Mouse (Mus musculus): ENCODE data around the gene Ndc80. TPM values are rescaled to one million over a fixed set of nuclear protein-coding genes. Genes with fewer than 3 reads are reported as not detected.
"Not testable (repeated sequence)": the region's sequence is repeated elsewhere in the genome, so short reads cannot be mapped to it uniquely, and the experiment has no call there.

The Ndc80 gene
- polyA plus RNA-seq, 1 experiment = 15.7 TPM

DNA sequence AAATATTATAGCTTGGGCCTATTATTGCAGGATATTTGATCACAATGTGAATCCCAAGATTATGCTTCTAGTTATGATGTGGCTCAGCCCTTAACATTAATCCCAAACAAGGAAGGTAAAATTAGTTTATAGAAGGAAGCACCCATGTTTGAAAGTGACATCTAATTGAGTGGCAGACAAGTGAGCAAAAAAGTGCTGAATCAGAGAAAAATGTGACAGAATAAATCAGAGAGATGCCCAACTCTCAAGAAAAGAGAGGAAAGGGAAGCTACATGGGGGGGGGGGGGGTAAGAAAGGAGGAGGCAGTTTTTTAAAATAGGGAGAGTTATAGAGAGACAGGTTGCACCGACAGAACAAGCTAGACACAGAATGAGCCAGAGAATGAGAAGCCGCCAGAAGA is 55.4 kb downstream of the Ndc80 start:
- Histone ChIP-seq H3K79me3 (ENCODE audit: low read depth) (peaks cover 86% of the 10 kb centered on the region), H3K4me3 (ENCODE audit: insufficient read depth, poor library complexity, severe bottlenecking) (no peak overlapping the region), H3ac (ENCODE audit: control insufficient read depth, insufficient read length, low read depth) (no peak overlapping the region), H3K36me3 (ENCODE audit: control insufficient read depth, insufficient read depth) (peaks cover 6% of the 10 kb centered on the region), H3K27me3 (ENCODE audit: control insufficient read depth, insufficient read depth, insufficient read length) (no peaks in the 10 kb centered on the region), H3K79me2 (ENCODE audit: control insufficient read depth, insufficient read depth) (peaks cover 89% of the 10 kb centered on the region)
- TF ChIP-seq FOSL1 (IDR thresholded peaks at IDR 0.05; ENCODE audit: insufficient read depth, low read length, poor library complexity, severe bottlenecking) (no peak), MYOD1 (IDR thresholded peaks at IDR 0.05; ENCODE audit: control insufficient read depth, insufficient read length, low read depth) (no peak), MYOG (IDR thresholded peaks at IDR 0.05; ENCODE audit: control insufficient read depth, extremely low read depth, insufficient read length) (no peak), CTCF (IDR thresholded peaks at IDR 0.05; ENCODE audit: control insufficient read depth, insufficient read depth, insufficient read length) (no peak), MAX (IDR thresholded peaks at IDR 0.05) (no peak), CEBPB (IDR thresholded peaks at IDR 0.05; ENCODE audit: low read depth) (no peak), USF1 (IDR thresholded peaks at IDR 0.05; ENCODE audit: low read depth) (no peak)

DNA sequence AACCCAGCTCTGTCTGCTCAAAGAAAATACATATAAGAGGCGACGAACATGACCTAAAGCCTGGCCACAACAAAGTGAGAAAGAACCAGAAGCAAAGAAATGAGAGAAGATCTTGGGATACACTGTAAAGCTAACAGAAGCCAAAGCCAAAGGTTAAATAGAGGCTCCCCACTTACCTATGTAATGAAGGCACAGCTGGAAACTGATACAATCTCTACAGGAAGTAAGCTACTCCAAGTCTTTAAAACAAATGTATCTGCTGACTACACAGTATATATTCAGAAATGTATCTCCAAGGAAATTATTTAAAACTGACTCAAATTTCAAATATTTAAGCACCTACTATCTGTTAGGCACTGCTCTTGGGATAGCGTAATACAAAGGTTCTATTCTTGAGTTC is 66.3 kb downstream of the Ndc80 start:
- Histone ChIP-seq H3K27me3 (ENCODE audit: control insufficient read depth, insufficient read depth, insufficient read length) (no peaks in the 10 kb centered on the region), H3K79me2 (ENCODE audit: control insufficient read depth, insufficient read depth) (peaks cover 96% of the 10 kb centered on the region), H3K4me3 (ENCODE audit: insufficient read depth, poor library complexity, severe bottlenecking) (no peak overlapping the region), H3K36me3 (ENCODE audit: control insufficient read depth, insufficient read depth) (peaks cover 60% of the 10 kb centered on the region), H3K79me3 (ENCODE audit: low read depth) (peaks cover 58% of the 10 kb centered on the region), H3ac (ENCODE audit: control insufficient read depth, insufficient read length, low read depth) (no peak overlapping the region)
- no peak for TF ChIP-seq MAX (IDR thresholded peaks at IDR 0.05)
- no peak for TF ChIP-seq FOSL1 (IDR thresholded peaks at IDR 0.05; ENCODE audit: insufficient read depth, low read length, poor library complexity, severe bottlenecking)
- TF ChIP-seq MYOD1 (IDR thresholded peaks at IDR 0.05; ENCODE audit: control insufficient read depth, insufficient read length, low read depth) = no peak
- no peak for TF ChIP-seq USF1 (IDR thresholded peaks at IDR 0.05; ENCODE audit: low read depth)
- TF ChIP-seq MYOG (IDR thresholded peaks at IDR 0.05; ENCODE audit: control insufficient read depth, extremely low read depth, insufficient read length) = no peak
- no peak for TF ChIP-seq CTCF (IDR thresholded peaks at IDR 0.05; ENCODE audit: control insufficient read depth, insufficient read depth, insufficient read length)
- TF ChIP-seq CEBPB (IDR thresholded peaks at IDR 0.05; ENCODE audit: low read depth) = no peak

DNA sequence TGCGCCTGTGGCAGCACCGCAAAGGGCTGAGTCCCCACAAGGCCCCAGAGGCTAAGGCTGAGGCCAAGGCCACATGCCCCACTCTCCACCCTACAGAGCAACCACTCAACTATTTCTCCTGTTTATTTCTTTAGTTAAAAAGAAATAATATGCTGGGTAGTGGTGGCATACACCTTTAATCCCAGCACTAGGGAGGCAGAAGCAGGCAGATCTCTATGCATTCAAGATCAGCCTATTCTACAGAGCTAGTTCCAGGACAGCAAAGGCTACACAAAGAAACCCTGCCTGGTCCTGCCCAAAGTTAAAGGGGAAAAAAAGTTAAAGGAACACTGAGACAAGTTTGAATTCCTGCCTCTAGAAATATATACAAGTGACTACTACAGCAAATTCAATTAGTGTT is 66.8 kb downstream of the Ndc80 start, which contains the start of gene Gm4707:
Gene Gm4707, minus strand, starts transcription at position 101 of the 400 bp plus-strand sequence.
- TF ChIP-seq MYOD1 (IDR thresholded peaks at IDR 0.05; ENCODE audit: control insufficient read depth, insufficient read length, low read depth) = no peak
- no peak for TF ChIP-seq CEBPB (IDR thresholded peaks at IDR 0.05; ENCODE audit: low read depth)
- TF ChIP-seq FOSL1 (IDR thresholded peaks at IDR 0.05; ENCODE audit: insufficient read depth, low read length, poor library complexity, severe bottlenecking) = no peak
- TF ChIP-seq CTCF (IDR thresholded peaks at IDR 0.05; ENCODE audit: control insufficient read depth, insufficient read depth, insufficient read length) = no peak
- TF ChIP-seq MYOG (IDR thresholded peaks at IDR 0.05; ENCODE audit: control insufficient read depth, extremely low read depth, insufficient read length) = no peak
- TF ChIP-seq MAX (IDR thresholded peaks at IDR 0.05) = no peak
- no peak for TF ChIP-seq USF1 (IDR thresholded peaks at IDR 0.05; ENCODE audit: low read depth)
- peaks cover 56% of the 10 kb centered on the region for H3K79me3 ChIP-seq (ENCODE audit: low read depth)
- H3K36me3 ChIP-seq (ENCODE audit: control insufficient read depth, insufficient read depth) = peaks cover 60% of the 10 kb centered on the region
- H3ac ChIP-seq (ENCODE audit: control insufficient read depth, insufficient read length, low read depth) = no peak within 1 kb of the TSS
- H3K79me2 ChIP-seq (ENCODE audit: control insufficient read depth, insufficient read depth) = peaks cover 91% of the 10 kb centered on the region
- H3K27me3 ChIP-seq (ENCODE audit: control insufficient read depth, insufficient read depth, insufficient read length) = no peaks in the 10 kb centered on the region
- H3K4me3 ChIP-seq (ENCODE audit: insufficient read depth, poor library complexity, severe bottlenecking) = no peak within 1 kb of the TSS

GRCm38 (mm10) chr17:71457361-71457760 is 69.3 kb downstream of the Ndc80 start:
- H3K4me3 ChIP-seq (ENCODE audit: insufficient read depth, poor library complexity, severe bottlenecking); H3ac ChIP-seq (ENCODE audit: control insufficient read depth, insufficient read length, low read depth); H3K27me3 ChIP-seq (ENCODE audit: control insufficient read depth, insufficient read depth, insufficient read length): not testable (repeated sequence)
- Histone ChIP-seq H3K79me2 (ENCODE audit: control insufficient read depth, insufficient read depth) (peaks cover 84% of the 10 kb centered on the region), H3K79me3 (ENCODE audit: low read depth) (peaks cover 48% of the 10 kb centered on the region), H3K36me3 (ENCODE audit: control insufficient read depth, insufficient read depth) (peaks cover 61% of the 10 kb centered on the region)

Other genes with a start within 250 kb of the Ndc80 start
- 7.9 TPM for gene Emilin2, start 214.9 kb downstream of the Ndc80 start, polyA plus RNA-seq (2012; fragmentation: generic; extraction: Trizol)
- 0.20 TPM for gene Gm4707, start 66.9 kb downstream of the Ndc80 start, polyA plus RNA-seq (2012; fragmentation: generic; extraction: Trizol)
- 12.7 TPM for gene Smchd1, start 51.5 kb downstream of the Ndc80 start, polyA plus RNA-seq (2012; fragmentation: generic; extraction: Trizol)
- gene Spdya, start 25.2 kb upstream of the Ndc80 start, polyA plus RNA-seq (2012; fragmentation: generic; extraction: Trizol) = 0.07 TPM
- gene Wdr43, start 89.0 kb upstream of the Ndc80 start, polyA plus RNA-seq (2012; fragmentation: generic; extraction: Trizol) = 34.4 TPM
- gene Togaram2, start 146.4 kb upstream of the Ndc80 start, polyA plus RNA-seq (2012; fragmentation: generic; extraction: Trizol) = not detected
- gene Pcare, start 226.0 kb upstream of the Ndc80 start, polyA plus RNA-seq (2012; fragmentation: generic; extraction: Trizol) = not detected
- gene Clip4, start 241.6 kb upstream of the Ndc80 start, polyA plus RNA-seq (2012; fragmentation: generic; extraction: Trizol) = 1.3 TPM